Mouse (Mus musculus) forebrain, embryonic 14.5 days (tissue): ENCODE results near the gene Maml3. TPM values are rescaled to one million over a fixed set of nuclear protein-coding genes. Genes with fewer than 3 reads are reported as not detected.

Experiments
- ATAC-seq: fragments of 200-750 bp; cut with Nextera tagmentation; 2 replicates; pipeline ENCODE4 v1.8.0; 2017; ENCODE audit warnings: mild to moderate bottlenecking, moderate library complexity
- DNase-seq: peaks from one replicate; pipeline ENCODE4 v3.0.0-alpha.2; 2015; ENCODE audit warnings: low spot score
- H3K27ac ChIP-seq: fragments of 300-500 bp; sonication (generic); 2 replicates; pipeline ENCODE4 v1.5.1; 2014; ENCODE audit warnings: low read depth, mild to moderate bottlenecking, control low read depth, low read length, moderate library complexity
- H3K27me3 ChIP-seq: fragments of 300-500 bp; sonication (generic); replicated peaks from 2 replicates; pipeline ENCODE4 v1.6.1; 2014; ENCODE audit warnings: low read length, control low read depth, mixed read lengths; ENCODE audit not compliant: control insufficient read depth, insufficient read depth
- H3K36me3 ChIP-seq: fragments of 300-500 bp; sonication (generic); 2 replicates; pipeline ENCODE4 v1.6.1; 2014; ENCODE audit warnings: low read length, control low read depth; ENCODE audit not compliant: control insufficient read depth, insufficient read depth
- H3K4me1 ChIP-seq: fragments of 300-500 bp; sonication (generic); 2 replicates; pipeline ENCODE4 v1.6.1; 2014; ENCODE audit warnings: antibody characterized with exemption, low read length, control low read depth; ENCODE audit not compliant: control insufficient read depth, insufficient read depth
- H3K4me2 ChIP-seq: fragments of 300-500 bp; sonication (generic); 2 replicates; pipeline ENCODE4 v1.6.1; 2014; ENCODE audit warnings: mild to moderate bottlenecking, control low read depth, low read length
- H3K4me3 ChIP-seq: fragments of 300-500 bp; sonication (generic); 2 replicates; pipeline ENCODE4 v1.5.1; 2014; ENCODE audit warnings: low read depth, low read length, control low read depth
- H3K9ac ChIP-seq: fragments of 300-500 bp; sonication (generic); 2 replicates; pipeline ENCODE4 v1.6.1; 2014; ENCODE audit warnings: mild to moderate bottlenecking, low read length, control low read depth, moderate library complexity
- H3K9me3 ChIP-seq: fragments of 300-500 bp; sonication (generic); replicated peaks from 2 replicates; pipeline ENCODE4 v1.6.1; 2016; ENCODE audit warnings: low read length, control low read depth, mixed read lengths; ENCODE audit not compliant: control insufficient read depth
- WGBS: fragments of 180-500 bp; shearing (Covaris S2); extraction: QIAGEN DNeasy Blood & Tissue Kit; methylation state at CpG from one replicate; pipeline ENCODE4 v1.1.7; 2014; 5-methylcytosine and 5-hydroxymethylcytosine counted together
- polyA plus RNA-seq: library from polyadenylated mRNA; unstranded; fragments of >200 nt; fragmentation: Nextera tagmentation; extraction: Ambion mirVana; gene quantifications from 2 replicates; pipeline ENCODE4 v1.2.1, GENCODE M21; 2014

Maml3 gene
- polyA plus RNA-seq, 1 experiment from 2014 or later, result 4.2 TPM

DNA sequence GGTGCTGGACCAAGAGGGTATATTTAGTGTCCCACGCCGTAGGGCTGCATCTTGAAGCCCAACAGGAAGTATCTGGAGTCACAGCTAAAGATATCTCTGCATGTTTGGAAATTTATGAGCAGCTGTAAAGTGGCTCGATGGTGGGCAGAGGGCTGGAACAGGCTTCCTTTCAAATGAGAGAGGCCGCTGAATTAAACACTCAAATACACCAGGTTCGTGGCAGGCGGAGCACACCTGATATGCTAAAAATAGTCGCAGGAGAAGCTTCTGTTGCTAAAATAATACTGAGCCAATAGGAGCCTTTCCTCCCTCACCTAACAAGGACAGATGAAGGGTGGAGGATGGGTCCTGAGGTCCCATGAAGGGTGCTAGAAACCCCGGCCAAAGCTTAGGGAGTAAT, 376.9 kb downstream of the Maml3 start:
- DNase-seq (no peak), ATAC-seq (no peak)
- Histone ChIP-seq H3K9me3 (no peaks in the 10 kb centered on the region), H3K27ac (no peak overlapping the region), H3K4me1 (peaks cover 8% of the 10 kb centered on the region; the same call in 1 of the 2 replicates), H3K27me3 (no peaks in the 10 kb centered on the region), H3K36me3 (no peaks in the 10 kb centered on the region), H3K4me3 (no peak overlapping the region), H3K4me2 (no peak overlapping the region), H3K9ac (no peak overlapping the region; the same call in 1 of the 2 replicates)
- WGBS, result 75% methylated on average over 8 of the region's 8 CpGs

DNA sequence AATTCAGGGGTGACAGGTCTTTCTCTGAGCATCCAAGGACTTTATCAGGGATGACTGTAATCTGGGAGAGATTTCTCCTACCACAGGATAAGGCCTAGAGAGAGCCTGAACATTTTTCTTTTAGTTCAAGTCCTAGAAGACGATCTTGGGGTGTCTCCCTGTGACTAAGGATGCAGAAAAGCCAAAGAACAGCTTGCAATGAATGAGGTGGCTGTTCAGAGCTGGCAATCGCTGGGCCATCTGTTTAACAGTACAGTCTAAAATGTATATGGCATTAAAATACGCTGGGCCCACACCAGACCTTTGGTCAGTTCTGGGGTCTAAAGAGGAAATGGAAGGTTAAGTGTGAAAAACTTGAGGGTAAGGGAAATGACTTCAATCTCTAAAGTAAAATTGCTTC, 377.4 kb downstream of the Maml3 start:
- no peak for DNase-seq
- no peak overlapping the region for H3K4me2 ChIP-seq
- no peak overlapping the region for H3K9ac ChIP-seq
- H3K9me3 ChIP-seq, result no peaks in the 10 kb centered on the region
- no peak overlapping the region for H3K27ac ChIP-seq
- no peak overlapping the region for H3K4me3 ChIP-seq
- H3K27me3 ChIP-seq, result no peaks in the 10 kb centered on the region
- 57% methylated on average over 3 of the region's 3 CpGs for WGBS
- H3K36me3 ChIP-seq, result no peaks in the 10 kb centered on the region
- H3K4me1 ChIP-seq, result peaks cover 8% of the 10 kb centered on the region; the same call in 1 of the 2 replicates
- ATAC-seq, result no peak

DNA sequence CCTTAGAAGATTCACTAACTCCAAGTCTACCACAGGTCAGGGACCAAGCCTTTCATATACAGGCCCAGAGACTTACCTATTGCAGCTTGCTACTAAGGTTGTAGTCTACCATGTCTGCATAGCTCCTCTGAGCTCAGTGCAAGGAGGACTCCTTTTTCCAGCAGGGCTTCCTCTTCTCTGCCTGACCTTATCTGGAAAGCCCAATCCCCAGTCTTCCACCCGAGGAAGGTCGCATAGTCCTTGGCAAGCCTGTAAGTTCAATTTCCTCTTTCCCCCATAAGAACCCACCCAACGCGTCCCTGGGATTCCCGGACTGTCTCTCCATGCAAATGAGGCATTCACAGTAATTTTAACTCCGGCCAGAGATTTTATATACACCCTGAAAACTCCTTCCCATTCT, 378.6 kb downstream of the Maml3 start:
- no peaks in the 10 kb centered on the region for H3K9me3 ChIP-seq
- peaks cover 5% of the 10 kb centered on the region; the same call in 1 of the 2 replicates for H3K4me1 ChIP-seq
- no peaks in the 10 kb centered on the region for H3K27me3 ChIP-seq
- H3K27ac ChIP-seq, result no peak overlapping the region
- no peak overlapping the region for H3K9ac ChIP-seq
- DNase-seq (no peak), ATAC-seq (no peak)
- no peak overlapping the region for H3K4me3 ChIP-seq
- 89% methylated on average over 6 of the region's 6 CpGs for WGBS
- H3K36me3 ChIP-seq, result no peaks in the 10 kb centered on the region
- H3K4me2 ChIP-seq, result no peak overlapping the region

DNA sequence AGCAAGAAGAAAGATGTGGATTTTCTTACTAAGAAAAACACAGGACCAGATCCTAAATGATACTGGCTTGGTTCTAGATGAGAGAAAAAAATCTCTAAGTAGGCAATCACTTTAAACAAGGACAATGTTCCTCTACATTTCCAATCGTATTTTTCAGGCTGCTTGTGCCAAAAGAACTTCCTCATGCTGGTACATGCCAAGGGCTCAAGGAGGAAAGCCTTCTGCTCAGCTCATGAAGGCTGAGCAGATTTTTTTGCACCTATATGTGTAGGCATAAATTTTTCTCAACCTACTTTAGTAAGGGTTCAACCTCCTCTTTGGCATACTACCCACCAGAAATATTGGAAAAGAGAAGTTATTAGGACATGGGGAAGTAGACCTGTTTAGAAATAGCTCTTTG, 384.9 kb downstream of the Maml3 start:
- Histone ChIP-seq H3K9me3 (no peaks in the 10 kb centered on the region), H3K4me3 (no peak overlapping the region), H3K27me3 (no peaks in the 10 kb centered on the region), H3K27ac (no peak overlapping the region), H3K9ac (no peak overlapping the region), H3K36me3 (no peaks in the 10 kb centered on the region), H3K4me2 (no peak overlapping the region), H3K4me1 (no peaks in the 10 kb centered on the region)
- DNase-seq (no peak), ATAC-seq (no peak)
- 61% methylated on average over 1 of the region's 1 CpGs for WGBS

DNA sequence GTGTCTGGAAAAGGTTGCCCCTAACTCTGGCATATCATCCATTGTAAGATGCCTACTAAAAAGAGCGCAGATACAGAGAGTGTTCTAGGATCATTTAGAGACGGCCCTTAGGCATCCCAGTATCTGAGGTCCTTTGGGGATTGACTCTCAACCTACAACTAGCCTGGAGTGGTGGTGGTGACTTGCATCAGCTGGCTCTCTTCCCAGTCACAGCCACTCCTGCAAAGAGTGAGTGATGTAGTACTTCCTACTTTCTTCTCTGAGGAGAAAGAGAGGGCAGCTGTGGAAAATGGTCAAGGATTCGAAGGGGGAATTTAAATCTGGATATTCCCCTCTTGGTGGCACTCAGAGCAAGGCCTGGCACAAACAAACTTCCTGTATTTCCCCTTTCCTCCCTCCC, 385.5 kb downstream of the Maml3 start:
- ATAC-seq, result no peak
- 91% methylated on average over 3 of the region's 3 CpGs for WGBS
- DNase-seq, result no peak

DNA sequence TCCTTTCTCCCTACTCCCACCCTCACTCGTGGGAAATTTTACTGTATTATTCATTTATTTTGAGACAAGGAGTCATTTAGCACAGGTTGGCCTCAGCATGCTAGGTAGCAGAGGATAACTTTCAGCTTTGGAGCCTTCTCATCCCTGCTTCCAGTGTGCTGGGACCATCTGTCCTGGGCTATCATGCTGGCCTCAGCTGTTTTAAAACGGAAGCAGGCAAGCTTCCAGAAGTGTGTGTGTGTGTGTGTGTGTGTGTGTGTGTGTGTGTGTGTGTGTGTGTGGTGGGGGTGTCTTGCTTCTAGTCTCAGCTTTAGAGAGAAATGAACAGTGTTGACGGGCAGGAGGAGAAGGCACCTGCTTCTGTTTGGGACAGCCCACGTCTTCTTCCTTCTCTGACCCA, 387.0 kb downstream of the Maml3 start:
- H3K9ac ChIP-seq, result no peak overlapping the region
- H3K4me2 ChIP-seq, result no peak overlapping the region
- no peak overlapping the region for H3K4me3 ChIP-seq
- 78% methylated on average over 4 of the region's 4 CpGs for WGBS
- no peaks in the 10 kb centered on the region for H3K9me3 ChIP-seq
- no peak for ATAC-seq
- no peak overlapping the region for H3K27ac ChIP-seq
- no peaks in the 10 kb centered on the region for H3K36me3 ChIP-seq
- no peaks in the 10 kb centered on the region for H3K4me1 ChIP-seq
- DNase-seq, result peak; percentile 32
- H3K27me3 ChIP-seq, result no peaks in the 10 kb centered on the region

More for the DNA sequence above, 385.5 kb downstream of the Maml3 start:
- H3K9me3 ChIP-seq, result no peaks in the 10 kb centered on the region
- no peak overlapping the region for H3K4me2 ChIP-seq
- no peaks in the 10 kb centered on the region for H3K36me3 ChIP-seq
- H3K27ac ChIP-seq, result no peak overlapping the region
- H3K4me3 ChIP-seq, result no peak overlapping the region
- H3K9ac ChIP-seq, result no peak overlapping the region
- H3K4me1 ChIP-seq, result no peaks in the 10 kb centered on the region
- H3K27me3 ChIP-seq, result no peaks in the 10 kb centered on the region

DNA sequence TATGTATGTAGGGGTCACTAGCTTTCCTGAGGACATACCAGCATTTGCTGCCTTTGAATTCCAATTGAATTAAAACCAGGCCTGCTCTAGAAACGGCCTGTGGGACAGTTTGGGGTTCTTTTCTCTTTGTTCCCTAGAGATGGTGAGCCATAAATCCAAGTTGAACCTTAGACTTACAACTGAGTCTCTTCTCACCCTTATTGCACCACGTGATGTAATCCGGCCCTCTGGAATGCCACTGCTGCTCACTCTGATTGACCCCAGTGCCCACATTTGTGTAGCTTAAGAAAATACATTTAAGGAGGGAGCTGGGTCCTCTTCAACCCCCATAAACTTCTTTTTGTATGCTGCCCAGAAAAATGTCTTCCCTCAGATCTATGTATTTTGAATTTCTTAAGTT, 387.4 kb downstream of the Maml3 start:
- Histone ChIP-seq H3K27me3 (no peaks in the 10 kb centered on the region), H3K27ac (no peak overlapping the region), H3K9ac (no peak overlapping the region), H3K36me3 (no peaks in the 10 kb centered on the region), H3K4me2 (no peak overlapping the region), H3K4me1 (no peaks in the 10 kb centered on the region), H3K9me3 (no peaks in the 10 kb centered on the region), H3K4me3 (no peak overlapping the region)
- DNase-seq (no peak), ATAC-seq (no peak)
- 71% methylated on average over 3 of the region's 3 CpGs for WGBS

DNA sequence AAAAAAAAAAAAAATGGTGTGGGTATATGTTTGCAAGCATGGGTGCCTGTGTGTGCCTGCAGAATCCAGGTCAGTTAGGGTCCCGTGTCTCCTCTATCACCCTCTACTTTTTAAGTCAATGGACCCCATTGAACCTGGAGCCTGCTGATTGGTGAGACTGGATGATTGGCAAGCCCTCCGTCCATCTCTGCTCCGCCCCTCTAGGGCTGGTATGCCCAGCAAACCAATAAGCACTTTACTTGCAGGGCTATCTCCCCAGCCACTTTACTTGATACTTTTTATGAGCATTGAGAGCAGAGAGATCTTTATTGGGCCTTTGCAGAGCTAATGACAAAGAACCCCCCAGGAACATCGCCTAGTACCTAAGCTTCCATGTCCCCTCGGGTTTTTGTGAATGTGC, 390.4 kb downstream of the Maml3 start:
- DNase-seq (no peak), ATAC-seq (no peak)
- no peak overlapping the region for H3K4me3 ChIP-seq
- H3K9me3 ChIP-seq, result no peaks in the 10 kb centered on the region
- H3K36me3 ChIP-seq, result no peaks in the 10 kb centered on the region
- H3K4me2 ChIP-seq, result no peak overlapping the region
- H3K9ac ChIP-seq, result no peak overlapping the region
- no peak overlapping the region for H3K27ac ChIP-seq
- no peaks in the 10 kb centered on the region for H3K4me1 ChIP-seq
- H3K27me3 ChIP-seq, result no peaks in the 10 kb centered on the region
- WGBS, result 85% methylated on average over 5 of the region's 5 CpGs

DNA sequence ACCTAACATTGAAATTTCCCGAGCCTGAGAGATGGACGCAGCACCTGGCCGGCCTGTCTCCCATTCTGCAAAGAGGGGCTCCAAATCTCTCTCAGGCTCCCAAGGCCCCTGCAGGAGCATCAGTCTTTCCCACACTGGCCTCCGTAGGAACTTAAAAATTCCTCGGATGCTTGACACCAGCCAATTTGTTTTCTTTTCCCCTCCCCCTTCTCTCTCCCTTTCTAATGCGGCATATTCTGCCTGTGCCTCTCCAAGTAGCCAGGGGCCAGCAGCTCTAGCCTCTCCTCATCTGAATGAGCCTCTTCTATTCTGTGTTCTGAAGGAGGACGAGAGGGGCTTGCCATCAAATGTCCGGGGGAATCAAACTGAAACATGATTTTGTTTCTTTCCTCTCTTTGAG, 391.6 kb downstream of the Maml3 start:
- H3K4me2 ChIP-seq, result no peak overlapping the region
- WGBS, result 19% methylated on average over 8 of the region's 8 CpGs
- H3K27ac ChIP-seq, result no peak overlapping the region
- H3K36me3 ChIP-seq, result no peaks in the 10 kb centered on the region
- H3K9me3 ChIP-seq, result no peaks in the 10 kb centered on the region
- H3K27me3 ChIP-seq, result no peaks in the 10 kb centered on the region
- H3K9ac ChIP-seq, result no peak overlapping the region; the same call in 1 of the 2 replicates
- DNase-seq, result no peak
- ATAC-seq, result no peak
- H3K4me3 ChIP-seq, result no peak overlapping the region
- H3K4me1 ChIP-seq, result no peaks in the 10 kb centered on the region
